Mouse (Mus musculus) skeletal muscle tissue, adult 2 months (tissue): Measurements from ENCODE around the gene Efna2.

Experiments
- DNase-seq: peaks from one replicate; pipeline ENCODE4 v3.0.0-alpha.2; 2012; ENCODE audit warnings: low read depth, low spot score

Gene Efna2

DNA sequence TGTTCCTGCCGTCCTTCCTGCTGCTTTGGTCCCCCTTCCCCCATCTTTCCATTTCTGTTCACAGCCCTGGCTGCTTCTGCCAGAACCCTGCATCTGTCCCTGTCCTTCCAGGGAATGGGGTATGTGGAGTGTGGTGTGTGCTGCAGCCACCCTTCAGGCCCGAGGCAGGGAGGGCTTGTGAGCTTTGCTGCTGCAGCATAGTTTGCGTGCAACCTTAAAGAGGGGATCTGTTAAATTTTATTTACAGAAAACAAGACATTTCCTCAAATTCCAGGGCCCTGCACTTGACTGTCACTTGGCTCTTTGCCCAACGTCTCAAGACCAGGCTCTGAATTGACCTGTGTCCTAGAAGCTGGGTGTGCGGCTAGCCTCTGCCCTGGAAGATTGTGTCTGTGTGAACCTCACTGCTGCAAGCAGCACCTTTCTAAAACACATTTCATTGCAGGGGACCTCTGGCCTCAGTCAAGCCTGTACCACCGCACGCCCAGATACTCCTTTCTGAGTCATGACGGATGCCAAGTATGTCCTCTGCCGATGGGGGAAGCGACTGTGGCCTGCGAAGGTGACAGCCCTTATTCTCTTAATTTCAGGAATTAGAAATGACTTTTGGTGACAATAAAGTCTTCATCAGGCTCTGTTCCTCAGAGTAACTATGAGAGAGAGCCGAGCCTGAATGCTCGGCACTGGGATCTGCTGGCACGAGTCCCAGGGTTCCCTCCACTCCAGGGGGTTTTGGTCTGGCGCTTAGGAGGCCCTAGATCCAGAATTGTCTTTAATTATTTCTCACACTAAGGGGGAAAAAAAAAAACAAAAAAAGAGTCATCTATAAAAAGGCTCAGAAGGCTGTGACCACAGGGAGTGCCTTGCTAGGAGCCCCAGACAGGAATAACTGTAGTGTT, 48.8 kb downstream of the Efna2 start:
- peak; percentile 55 for DNase-seq

DNA sequence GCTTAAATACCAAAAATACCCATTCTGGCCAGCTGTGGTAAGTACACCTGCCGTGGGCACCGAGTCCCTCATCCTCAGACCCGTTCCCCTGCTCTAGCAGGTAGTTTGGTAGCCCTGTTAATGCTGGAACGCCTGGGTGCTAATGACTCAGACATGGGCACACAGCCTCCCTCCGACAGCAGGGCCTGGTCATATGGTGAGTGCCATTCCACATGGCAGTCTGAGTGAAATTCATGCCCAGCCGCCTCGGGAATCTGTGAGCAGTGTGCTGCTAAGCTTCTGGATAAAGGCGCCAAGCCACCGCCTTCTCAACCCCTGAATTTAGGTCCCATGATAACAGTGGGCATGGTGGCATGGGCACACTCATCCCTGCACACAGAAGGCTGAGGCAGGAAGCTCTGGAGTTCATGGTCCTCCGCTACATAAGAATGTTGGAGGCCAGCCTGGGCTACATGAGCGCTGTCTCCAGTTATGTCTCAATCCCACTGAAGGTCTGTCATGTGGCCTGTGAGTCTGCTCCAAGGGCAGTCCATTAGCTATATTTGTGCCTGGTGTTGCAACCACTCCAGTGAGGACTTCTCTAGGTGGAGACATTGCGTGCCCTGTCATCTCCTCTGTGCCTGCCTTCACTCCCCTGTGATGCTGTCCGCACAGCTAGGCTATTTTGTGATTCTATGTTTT, 57.0 kb downstream of the Efna2 start:
- DNase-seq: no peak

DNA sequence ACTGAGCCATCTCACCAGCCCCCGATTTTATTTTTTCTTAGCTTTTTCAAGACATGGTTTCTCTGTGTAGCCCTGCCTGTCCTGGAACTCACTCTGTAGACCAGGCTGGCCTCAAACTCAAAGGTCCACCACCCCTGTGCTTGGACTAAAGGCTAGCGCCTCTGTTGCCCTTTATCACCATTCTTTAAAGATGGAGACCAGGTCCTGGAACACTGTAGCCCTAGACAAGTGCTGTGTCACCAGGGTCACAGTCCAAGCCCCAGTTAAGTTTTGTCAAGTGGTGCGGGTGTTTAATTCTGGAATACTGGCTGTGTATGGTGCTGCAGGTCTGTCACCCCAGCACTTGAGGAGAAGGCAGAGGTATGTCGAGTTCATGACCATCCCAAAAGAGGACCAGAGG, 57.7 kb downstream of the Efna2 start:
- no peak for DNase-seq

DNA sequence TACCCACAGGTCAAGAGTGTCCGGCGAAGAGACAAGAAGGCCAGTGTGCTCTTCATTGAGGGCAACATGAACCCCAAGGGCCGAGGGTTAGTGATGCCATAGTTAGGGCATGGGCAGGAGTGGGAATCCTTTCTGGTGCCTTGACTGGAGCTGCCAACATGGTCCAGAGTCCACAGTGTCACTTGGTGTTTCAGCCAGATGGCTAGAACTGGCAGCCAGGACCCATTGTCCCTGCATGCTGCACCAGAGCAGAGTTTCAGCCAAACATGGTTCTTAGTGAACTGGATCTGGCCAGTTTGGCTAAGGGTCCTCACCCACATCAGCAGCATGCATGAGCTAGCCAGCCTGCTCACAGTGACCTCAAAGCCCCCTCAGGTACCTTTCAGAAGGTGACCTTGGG, 59.0 kb downstream of the Efna2 start:
- no peak for DNase-seq
